Mouse (Mus musculus): ENCODE data around the gene Golga3. TPM values are rescaled to one million over a fixed set of nuclear protein-coding genes. Genes with fewer than 3 reads are reported as not detected.
A peak's percentile ranks its signal among the peaks of the same experiment; 100 is the strongest.

Gene Golga3
- polyA plus RNA-seq (2015; fragmentation: Nextera tagmentation; extraction: Ambion mirVana) = 6.7 and 7.9 TPM in 2 replicates

GRCm38 (mm10) chr5:110176362-110177020 is at the start of gene Golga3:
TSS of gene Golga3 (plus strand) at chr5:110176701.
- Histone ChIP-seq H3K4me2 (peak within 1 kb of the TSS; percentile 85), H3K36me3 (peaks cover under 1% of the 10 kb centered on the region; the same call in 1 of the 2 replicates), H3K27me3 (no peaks in the 10 kb centered on the region), H3K27ac (peak within 1 kb of the TSS; percentile 77), H3K4me3 (replicated peaks) (peak within 1 kb of the TSS; percentile 89), H3K4me1 (replicated peaks) (peaks cover 32% of the 10 kb centered on the region), H3K9me3 (replicated peaks) (no peaks in the 10 kb centered on the region), H3K9ac (peak within 1 kb of the TSS; percentile 88)
- DNase-seq (peak; percentile 89), ATAC-seq (ENCODE audit: low read depth) (peak; percentile 94)
- under 1% methylated on average over 41 of the region's 41 CpGs for WGBS (ENCODE audit: insufficient replicate concordance)

GRCm38 (mm10) chr5:110135293-110136086 is 41.0 kb upstream of the Golga3 start, which contains the start of gene Chfr:
TSS of gene Chfr (plus strand) at chr5:110135842.
- H3K4me1 ChIP-seq (replicated peaks) = peaks cover 32% of the 10 kb centered on the region
- DNase-seq (peak; percentile 99), ATAC-seq (ENCODE audit: low read depth) (peak; percentile 99)
- WGBS (ENCODE audit: insufficient replicate concordance) = 3% methylated on average over 46 of the region's 46 CpGs
- H3K9me3 ChIP-seq (replicated peaks) = 0 out of 2 replicates have a peak, but pooled peaks cover 6% of the 10 kb centered on the region
- peak within 1 kb of the TSS; percentile 90 for H3K27ac ChIP-seq
- peak within 1 kb of the TSS; percentile 90 for H3K4me3 ChIP-seq (replicated peaks)
- H3K27me3 ChIP-seq = no peaks in the 10 kb centered on the region
- peak within 1 kb of the TSS; percentile 91 for H3K9ac ChIP-seq
- peak within 1 kb of the TSS; percentile 80 for H3K4me2 ChIP-seq
- peaks cover 16% of the 10 kb centered on the region for H3K36me3 ChIP-seq

GRCm38 (mm10) chr5:110136087-110136464 is 40.4 kb upstream of the Golga3 start:
- ATAC-seq (ENCODE audit: low read depth) (peak; percentile 24), DNase-seq (no peak)
- Histone ChIP-seq H3K27me3 (no peaks in the 10 kb centered on the region), H3K27ac (peak overlapping the region; percentile 90), H3K36me3 (peaks cover 21% of the 10 kb centered on the region), H3K4me3 (replicated peaks) (peak overlapping the region; percentile 90), H3K4me2 (peak overlapping the region; percentile 80), H3K9me3 (replicated peaks) (0 out of 2 replicates have a peak, but pooled peaks cover 6% of the 10 kb centered on the region), H3K9ac (peak overlapping the region; percentile 91), H3K4me1 (replicated peaks) (peaks cover 32% of the 10 kb centered on the region)
- 4% methylated on average over 18 of the region's 18 CpGs for WGBS (ENCODE audit: insufficient replicate concordance)

- no peak overlapping the region for H3K4me3 ChIP-seq (replicated peaks)
- no peak for ATAC-seq (ENCODE audit: low read depth)
- WGBS (ENCODE audit: insufficient replicate concordance) = 86% methylated on average over 3 of the region's 3 CpGs
- H3K27me3 ChIP-seq = no peaks in the 10 kb centered on the region
- H3K9ac ChIP-seq = no peak overlapping the region
- peaks cover 32% of the 10 kb centered on the region for H3K4me1 ChIP-seq (replicated peaks)
- H3K4me2 ChIP-seq = no peak overlapping the region
- H3K9me3 ChIP-seq (replicated peaks) = 0 out of 2 replicates have a peak, but pooled peaks cover 6% of the 10 kb centered on the region
- H3K36me3 ChIP-seq = peaks cover 34% of the 10 kb centered on the region
- no peak overlapping the region for H3K27ac ChIP-seq
- DNase-seq = no peak
Observed at GRCm38 (mm10) chr5:110137816-110138215, 38.7 kb upstream of the Golga3 start.

GRCm38 (mm10) chr5:110139325-110139724 is 37.2 kb upstream of the Golga3 start:
- DNase-seq (no peak), ATAC-seq (ENCODE audit: low read depth) (no peak)
- WGBS (ENCODE audit: insufficient replicate concordance) = 80% methylated on average over 3 of the region's 3 CpGs
- Histone ChIP-seq H3K9ac (no peak overlapping the region), H3K27ac (no peak overlapping the region), H3K4me2 (no peak overlapping the region), H3K27me3 (no peaks in the 10 kb centered on the region), H3K4me3 (replicated peaks) (no peak overlapping the region), H3K36me3 (peaks cover 45% of the 10 kb centered on the region), H3K4me1 (replicated peaks) (peaks cover 32% of the 10 kb centered on the region), H3K9me3 (replicated peaks) (no peaks in the 10 kb centered on the region)

- no peak overlapping the region for H3K9ac ChIP-seq
- ATAC-seq (ENCODE audit: low read depth) (no peak), DNase-seq (no peak)
- peaks cover 55% of the 10 kb centered on the region for H3K36me3 ChIP-seq
- no peak overlapping the region for H3K27ac ChIP-seq
- H3K4me2 ChIP-seq = no peak overlapping the region
- no peaks in the 10 kb centered on the region for H3K27me3 ChIP-seq
- H3K4me1 ChIP-seq (replicated peaks) = peaks cover 32% of the 10 kb centered on the region
- no peak overlapping the region for H3K4me3 ChIP-seq (replicated peaks)
- no peaks in the 10 kb centered on the region for H3K9me3 ChIP-seq (replicated peaks)
- WGBS (ENCODE audit: insufficient replicate concordance) = 78% methylated on average over 7 of the region's 7 CpGs
Observed at GRCm38 (mm10) chr5:110140424-110140823, 36.1 kb upstream of the Golga3 start.

GRCm38 (mm10) chr5:110142309-110142708 is 34.2 kb upstream of the Golga3 start:
- ATAC-seq (ENCODE audit: low read depth) (no peak), DNase-seq (no peak)
- Histone ChIP-seq H3K4me2 (no peak overlapping the region), H3K27ac (no peak overlapping the region), H3K4me3 (replicated peaks) (no peak overlapping the region), H3K4me1 (replicated peaks) (peaks cover 19% of the 10 kb centered on the region), H3K27me3 (no peaks in the 10 kb centered on the region), H3K36me3 (peaks cover 71% of the 10 kb centered on the region), H3K9me3 (replicated peaks) (no peaks in the 10 kb centered on the region), H3K9ac (no peak overlapping the region)
- WGBS (ENCODE audit: insufficient replicate concordance) = 72% methylated on average over 2 of the region's 2 CpGs

GRCm38 (mm10) chr5:110143007-110143406 is 33.5 kb upstream of the Golga3 start:
- DNase-seq (no peak), ATAC-seq (ENCODE audit: low read depth) (no peak)
- H3K4me2 ChIP-seq = no peak overlapping the region
- H3K4me1 ChIP-seq (replicated peaks) = peaks cover 14% of the 10 kb centered on the region
- 79% methylated on average over 5 of the region's 5 CpGs for WGBS (ENCODE audit: insufficient replicate concordance)
- no peak overlapping the region for H3K27ac ChIP-seq
- no peak overlapping the region for H3K4me3 ChIP-seq (replicated peaks)
- H3K36me3 ChIP-seq = peaks cover 77% of the 10 kb centered on the region
- no peak overlapping the region for H3K9ac ChIP-seq
- no peaks in the 10 kb centered on the region for H3K27me3 ChIP-seq
- no peaks in the 10 kb centered on the region for H3K9me3 ChIP-seq (replicated peaks)

- Histone ChIP-seq H3K36me3 (peaks cover 61% of the 10 kb centered on the region), H3K4me2 (no peak overlapping the region)
- 86% methylated on average over 4 of the region's 4 CpGs for WGBS (ENCODE audit: insufficient replicate concordance)
Observed at GRCm38 (mm10) chr5:110169374-110169773, 7.1 kb upstream of the Golga3 start.

GRCm38 (mm10) chr5:110177021-110177420 is 520 bp downstream of the Golga3 start:
- H3K27ac ChIP-seq = peak overlapping the region; percentile 77
- WGBS (ENCODE audit: insufficient replicate concordance) = under 1% methylated on average over 19 of the region's 19 CpGs
- no peak for DNase-seq

More at GRCm38 (mm10) chr5:110169374-110169773, 7.1 kb upstream of the Golga3 start:
- DNase-seq (no peak), ATAC-seq (ENCODE audit: low read depth) (no peak)
- Histone ChIP-seq H3K27me3 (no peaks in the 10 kb centered on the region), H3K27ac (no peak overlapping the region), H3K4me3 (replicated peaks) (no peak overlapping the region), H3K9me3 (replicated peaks) (no peaks in the 10 kb centered on the region), H3K4me1 (replicated peaks) (no peaks in the 10 kb centered on the region), H3K9ac (no peak overlapping the region)

GRCm38 (mm10) chr5:110178628-110179027 is 2.1 kb downstream of the Golga3 start:
- DNase-seq (peak; percentile 20), ATAC-seq (ENCODE audit: low read depth) (no peak; the same call in 1 of the 2 replicates)
- Histone ChIP-seq H3K36me3 (peaks cover 17% of the 10 kb centered on the region), H3K9ac (peak overlapping the region; percentile 1; the same call in 1 of the 2 replicates), H3K9me3 (replicated peaks) (no peaks in the 10 kb centered on the region), H3K4me2 (peak overlapping the region; percentile 39), H3K27me3 (no peaks in the 10 kb centered on the region), H3K4me3 (replicated peaks) (no peak overlapping the region), H3K4me1 (replicated peaks) (peaks cover 32% of the 10 kb centered on the region), H3K27ac (peak overlapping the region; percentile 48)
- 26% methylated on average over 2 of the region's 2 CpGs for WGBS (ENCODE audit: insufficient replicate concordance)

More at GRCm38 (mm10) chr5:110177021-110177420, 520 bp downstream of the Golga3 start:
- Histone ChIP-seq H3K4me3 (replicated peaks) (peak overlapping the region; percentile 89), H3K9me3 (replicated peaks) (no peaks in the 10 kb centered on the region), H3K36me3 (peaks cover 5% of the 10 kb centered on the region), H3K4me2 (peak overlapping the region; percentile 85), H3K4me1 (replicated peaks) (peaks cover 32% of the 10 kb centered on the region), H3K27me3 (no peaks in the 10 kb centered on the region), H3K9ac (peak overlapping the region; percentile 88)
- ATAC-seq (ENCODE audit: low read depth) = peak; percentile 17
